Mouse (Mus musculus): ENCODE results near the gene Fmnl3. TPM values are rescaled to one million over a fixed set of nuclear protein-coding genes. Genes with fewer than 3 reads are reported as not detected.

The Fmnl3 gene
- total and polyA plus RNA-seq, 3 experiments, result 24.2 to 49.3 (median 28.6) TPM

GRCm38 (mm10) chr15:99331341-99331740, 38.9 kb downstream of the Fmnl3 start:
- no peak for DNase-seq (ENCODE audit: extremely low read depth)
- Histone ChIP-seq H3K9me3 (replicated peaks; ENCODE audit: low read length) (peaks cover 9% of the 10 kb centered on the region), H3K27me3 (replicated peaks) (no peaks in the 10 kb centered on the region), H3K79me2 (replicated peaks; ENCODE audit: control insufficient read depth, extremely low read depth, insufficient read depth, poor library complexity, severe bottlenecking) (no peaks in the 10 kb centered on the region; the same call in 1 of the 2 replicates), H3K4me3 (replicated peaks in 1 of 3; ENCODE audit: low read depth in 2 of 3, low read length in 2 of 3, poor library complexity in 1 of 3) (no peak overlapping the region), H3K27ac (ENCODE audit: insufficient read depth, low read depth) (no peak overlapping the region), H3K4me2 (ENCODE audit: insufficient read depth, low read depth, poor library complexity, severe bottlenecking) (no peak overlapping the region), H3K36me3 (replicated peaks in 1 of 2; ENCODE audit: control insufficient read depth in 1 of 2, insufficient read depth in 1 of 2, low read length in 1 of 2) (peaks cover 37 to 76% of the 10 kb centered on the region in 2 experiments), H3K9ac (ENCODE audit: insufficient read depth, low read depth) (no peak overlapping the region), H3K4me1 (ENCODE audit: control insufficient read depth in 1 of 2, insufficient read depth in 2 of 2) (peaks cover 36 to 67% of the 10 kb centered on the region in 2 experiments)
- in situ Hi-C loops (cut with MboI; ENCODE audit: low pct_ligation_motif_present, low pct_unique_long_range_greater_than_20kb, low sequenced_read_pairs), result loop anchor here (5.0 kb wide), 1 partner anchor 36 kb away; no protein-coding TSS in a partner anchor
- TF ChIP-seq CHD1 (IDR thresholded peaks at IDR 0.05; ENCODE audit: low read depth, low read length) (no peak), UBTF (IDR thresholded peaks at IDR 0.05; ENCODE audit: low read depth, low read length) (no peak), ETS1 (conservative IDR thresholded peaks at IDR 0.05; ENCODE audit: low read depth, low read length) (no peak), BHLHE40 (IDR thresholded peaks at IDR 0.05; ENCODE audit: low read depth, low read length) (no peak), KAT2A (IDR thresholded peaks at IDR 0.05; ENCODE audit: insufficient replicate concordance, low read length) (no peak), MAFK (IDR thresholded peaks at IDR 0.05; ENCODE audit: insufficient replicate concordance, low read length) (no peak), RAD21 (IDR thresholded peaks at IDR 0.05; ENCODE audit: low read depth, low read length) (no peak), ZC3H11A (IDR thresholded peaks at IDR 0.05; ENCODE audit: low read depth, low read length) (no peak)
- dilution Hi-C loops (cut with MboI; ENCODE audit: extremely low pct_ligation_motif_present, extremely low pct_unique_long_range_greater_than_20kb, low sequenced_read_pairs), result no loop called here

GRCm38 (mm10) chr15:99330324-99330723, 40.0 kb downstream of the Fmnl3 start:
- Histone ChIP-seq H3K36me3 (replicated peaks in 1 of 2; ENCODE audit: control insufficient read depth in 1 of 2, insufficient read depth in 1 of 2, low read length in 1 of 2) (peaks cover 39 to 78% of the 10 kb centered on the region in 2 experiments), H3K4me3 (replicated peaks in 1 of 3; ENCODE audit: low read depth in 2 of 3, low read length in 2 of 3, poor library complexity in 1 of 3) (no peak overlapping the region), H3K4me2 (ENCODE audit: insufficient read depth, low read depth, poor library complexity, severe bottlenecking) (no peak overlapping the region), H3K9ac (ENCODE audit: insufficient read depth, low read depth) (no peak overlapping the region), H3K4me1 (ENCODE audit: control insufficient read depth in 1 of 2, insufficient read depth in 2 of 2) (peaks cover 32 to 56% of the 10 kb centered on the region in 2 experiments), H3K27ac (ENCODE audit: insufficient read depth, low read depth) (no peak overlapping the region), H3K27me3 (replicated peaks) (no peaks in the 10 kb centered on the region), H3K79me2 (replicated peaks; ENCODE audit: control insufficient read depth, extremely low read depth, insufficient read depth, poor library complexity, severe bottlenecking) (no peaks in the 10 kb centered on the region; the same call in 1 of the 2 replicates), H3K9me3 (replicated peaks; ENCODE audit: low read length) (peaks cover 9% of the 10 kb centered on the region)
- dilution Hi-C loops (cut with MboI; ENCODE audit: extremely low pct_ligation_motif_present, extremely low pct_unique_long_range_greater_than_20kb, low sequenced_read_pairs), result no loop called here
- in situ Hi-C loops (cut with MboI; ENCODE audit: low pct_ligation_motif_present, low pct_unique_long_range_greater_than_20kb, low sequenced_read_pairs), result loop anchor here (5.0 kb wide), 1 partner anchor 37 kb away; no protein-coding TSS in a partner anchor
- TF ChIP-seq MEF2A (IDR thresholded peaks at IDR 0.05; ENCODE audit: borderline replicate concordance, low read depth, low read length), result no peak
- no peak for TF ChIP-seq ZNF384 (IDR thresholded peaks at IDR 0.05; ENCODE audit: low read depth, low read length)
- no peak for TF ChIP-seq PAX5 (IDR thresholded peaks at IDR 0.05; ENCODE audit: low read length)
- TF ChIP-seq MAFK (IDR thresholded peaks at IDR 0.05; ENCODE audit: insufficient replicate concordance, low read length), result no peak
- no peak for TF ChIP-seq CHD2 (IDR thresholded peaks at IDR 0.05; ENCODE audit: low read length)
- TF ChIP-seq JUN (IDR thresholded peaks at IDR 0.05; ENCODE audit: insufficient read depth, low read depth, low read length), result no peak
- no peak for DNase-seq (ENCODE audit: extremely low read depth)

- peaks cover 19 to 33% of the 10 kb centered on the region in 2 experiments for H3K4me1 ChIP-seq (ENCODE audit: control insufficient read depth in 1 of 2, insufficient read depth in 2 of 2)
- in situ Hi-C loops (cut with MboI; ENCODE audit: low pct_ligation_motif_present, low pct_unique_long_range_greater_than_20kb, low sequenced_read_pairs), result no loop called here
- peaks cover 56 to 92% of the 10 kb centered on the region in 2 experiments for H3K36me3 ChIP-seq (replicated peaks in 1 of 2; ENCODE audit: control insufficient read depth in 1 of 2, insufficient read depth in 1 of 2, low read length in 1 of 2)
- no peak overlapping the region for H3K4me2 ChIP-seq (ENCODE audit: insufficient read depth, low read depth, poor library complexity, severe bottlenecking)
- H3K79me2 ChIP-seq (replicated peaks; ENCODE audit: control insufficient read depth, extremely low read depth, insufficient read depth, poor library complexity, severe bottlenecking), result no peaks in the 10 kb centered on the region
- H3K9ac ChIP-seq (ENCODE audit: insufficient read depth, low read depth), result no peak overlapping the region
- no peaks in the 10 kb centered on the region for H3K27me3 ChIP-seq (replicated peaks)
- TF ChIP-seq SIN3A (IDR thresholded peaks at IDR 0.05; ENCODE audit: low read length) (no peak), POLR2A (IDR thresholded peaks at IDR 0.05; ENCODE audit: low read depth, low read length) (no peak), CHD1 (IDR thresholded peaks at IDR 0.05; ENCODE audit: low read depth, low read length) (no peak), RAD21 (IDR thresholded peaks at IDR 0.05; ENCODE audit: low read depth, low read length) (no peak), PAX5 (IDR thresholded peaks at IDR 0.05; ENCODE audit: low read length) (no peak), MAFK (IDR thresholded peaks at IDR 0.05; ENCODE audit: insufficient replicate concordance, low read length) (no peak), UBTF (IDR thresholded peaks at IDR 0.05; ENCODE audit: low read depth, low read length) (no peak), ZC3H11A (IDR thresholded peaks at IDR 0.05; ENCODE audit: low read depth, low read length) (no peak), E2F4 (IDR thresholded peaks at IDR 0.05; ENCODE audit: insufficient replicate concordance, low read depth, low read length) (no peak), KAT2A (IDR thresholded peaks at IDR 0.05; ENCODE audit: insufficient replicate concordance, low read length) (no peak), TCF12 (IDR thresholded peaks at IDR 0.05; ENCODE audit: low read depth, low read length) (no peak), USF2 (conservative IDR thresholded peaks at IDR 0.05; ENCODE audit: low read depth, low read length) (no peak), ELF1 (IDR thresholded peaks at IDR 0.05; ENCODE audit: low read depth, low read length) (no peak), ZKSCAN1 (IDR thresholded peaks at IDR 0.05; ENCODE audit: borderline replicate concordance, low read depth, low read length) (no peak), MEF2A (IDR thresholded peaks at IDR 0.05; ENCODE audit: borderline replicate concordance, low read depth, low read length) (no peak)
- no peak overlapping the region for H3K4me3 ChIP-seq (replicated peaks in 1 of 3; ENCODE audit: low read depth in 2 of 3, low read length in 2 of 3, poor library complexity in 1 of 3)
- H3K27ac ChIP-seq (ENCODE audit: insufficient read depth, low read depth), result no peak overlapping the region
- DNase-seq (ENCODE audit: extremely low read depth), result no peak
- dilution Hi-C loops (cut with MboI; ENCODE audit: extremely low pct_ligation_motif_present, extremely low pct_unique_long_range_greater_than_20kb, low sequenced_read_pairs), result no loop called here
- H3K9me3 ChIP-seq (replicated peaks; ENCODE audit: low read length), result peaks cover 9% of the 10 kb centered on the region
Measured at GRCm38 (mm10) chr15:99328011-99328410, 42.3 kb downstream of the Fmnl3 start.
